Mouse (Mus musculus): ENCODE measurements around the gene Rpp40. TPM values are rescaled to one million over a fixed set of nuclear protein-coding genes. Genes with fewer than 3 reads are reported as not detected.

Gene Rpp40
- polyA plus RNA-seq, 1 experiment from 2014 or later = 9.9 TPM

Other genes starting within 250 kb of the Rpp40 start
- gene Cdyl, start 246.5 kb downstream of the Rpp40 start, polyA plus RNA-seq (2015; fragmentation: Nextera tagmentation; extraction: Ambion mirVana) = 5.8 and 6.0 TPM in 2 replicates
- 0.36 and 0.40 TPM in 2 replicates for gene Ppp1r3g, start 52.5 kb upstream of the Rpp40 start, polyA plus RNA-seq (2015; fragmentation: Nextera tagmentation; extraction: Ambion mirVana)
- gene Fars2, start 211.1 kb upstream of the Rpp40 start, polyA plus RNA-seq (2015; fragmentation: Nextera tagmentation; extraction: Ambion mirVana) = 28.0 and 33.5 TPM in 2 replicates
- 33.6 and 35.7 TPM in 2 replicates for gene Lyrm4, start 211.2 kb upstream of the Rpp40 start, polyA plus RNA-seq (2015; fragmentation: Nextera tagmentation; extraction: Ambion mirVana)

Measured in hindbrain, embryonic 13.5 days (tissue).